Mouse (Mus musculus) liver, postnatal 0 days (tissue): ENCODE results near the gene 4930578G10Rik. TPM values are rescaled to one million over a fixed set of nuclear protein-coding genes. Genes with fewer than 3 reads are reported as not detected.

ENCODE experiments used
- ATAC-seq: fragments of 200-750 bp; cut with Nextera tagmentation; 2 replicates; pipeline ENCODE4 v1.8.0; 2017; ENCODE audit warnings: mild to moderate bottlenecking, moderate library complexity
- DNase-seq: peaks from one replicate; pipeline ENCODE4 v3.0.0-alpha.2; 2016
- H3K27ac ChIP-seq: fragments of 300-500 bp; sonication (generic); 2 replicates; pipeline ENCODE4 v1.5.1; 2014; ENCODE audit warnings: antibody characterized with exemption, moderate library complexity, mild to moderate bottlenecking, low read depth
- H3K27me3 ChIP-seq: fragments of 300-500 bp; sonication (generic); 2 replicates; pipeline ENCODE4 v1.6.1; 2014; ENCODE audit warnings: low read length, control low read depth, mixed read lengths; ENCODE audit not compliant: insufficient read depth
- H3K36me3 ChIP-seq: fragments of 300-500 bp; sonication (generic); replicated peaks from 2 replicates; pipeline ENCODE4 v1.6.1; 2014; ENCODE audit warnings: mild to moderate bottlenecking, control low read depth, low read length, moderate library complexity, mixed read lengths; ENCODE audit not compliant: insufficient read depth
- H3K4me1 ChIP-seq: fragments of 300-500 bp; sonication (generic); 2 replicates; pipeline ENCODE4 v1.6.1; 2014; ENCODE audit warnings: antibody characterized with exemption, mild to moderate bottlenecking, control low read depth; ENCODE audit not compliant: insufficient read depth
- H3K4me2 ChIP-seq: fragments of 300-500 bp; sonication (generic); 2 replicates; pipeline ENCODE4 v1.6.1; 2014; ENCODE audit warnings: low read depth, mild to moderate bottlenecking, low read length, moderate library complexity, mixed read lengths
- H3K4me3 ChIP-seq: fragments of 300-500 bp; sonication (generic); 2 replicates; pipeline ENCODE4 v1.5.1; 2014; ENCODE audit warnings: low read depth, low read length
- H3K9ac ChIP-seq: fragments of 300-500 bp; sonication (generic); replicated peaks from 2 replicates; pipeline ENCODE4 v1.6.1; 2014; ENCODE audit warnings: mild to moderate bottlenecking, moderate library complexity
- H3K9me3 ChIP-seq: fragments of 300-500 bp; sonication (generic); 2 replicates; pipeline ENCODE4 v1.6.1; 2016; ENCODE audit warnings: mild to moderate bottlenecking, control low read depth, low read length, mixed read lengths
- CTCF ChIP-seq: sonication (generic); IDR thresholded peaks from 2 replicates; pipeline ENCODE4 v1.5.1; 2016; ENCODE audit warnings: antibody characterized with exemption, low read depth
- EP300 ChIP-seq: IDR thresholded peaks from 2 replicates; pipeline ENCODE4 v1.6.1; 2016; ENCODE audit warnings: antibody characterized with exemption, low read depth, mild to moderate bottlenecking
- WGBS: fragments of 180-500 bp; shearing (Covaris S2); extraction: QIAGEN DNeasy Blood & Tissue Kit; methylation state at CpG from one replicate; pipeline ENCODE4 v1.1.7; 2014; ENCODE audit not compliant: insufficient replicate concordance; 5-methylcytosine and 5-hydroxymethylcytosine counted together
- polyA plus RNA-seq: library from polyadenylated mRNA; unstranded; fragments of >200 nt; fragmentation: Nextera tagmentation; extraction: Ambion mirVana; gene quantifications from 2 replicates; pipeline ENCODE4 v1.2.1, GENCODE M21; 2015

Gene 4930578G10Rik
- polyA plus RNA-seq, 1 experiment from 2014 or later = not detected

GRCm38 (mm10) chr4:42891176-42891575 lies 155.8 kb downstream of the 4930578G10Rik start:
- no peaks in the 10 kb centered on the region for H3K36me3 ChIP-seq
- no peak overlapping the region for H3K27ac ChIP-seq
- no peaks in the 10 kb centered on the region for H3K27me3 ChIP-seq
- no peak overlapping the region for H3K9ac ChIP-seq
- ATAC-seq (no peak), DNase-seq (no peak)
- H3K9me3 ChIP-seq = no peaks in the 10 kb centered on the region
- no peaks in the 10 kb centered on the region for H3K4me1 ChIP-seq
- no peak for TF ChIP-seq CTCF
- no peak for TF ChIP-seq EP300
- H3K4me2 ChIP-seq = no peak overlapping the region
- no peak overlapping the region for H3K4me3 ChIP-seq
- 65% methylated on average over 7 of the region's 7 CpGs for WGBS

GRCm38 (mm10) chr4:42895118-42895517 lies 159.8 kb downstream of the 4930578G10Rik start:
- H3K9me3 ChIP-seq = no peaks in the 10 kb centered on the region
- DNase-seq = no peak
- no peak overlapping the region for H3K4me3 ChIP-seq
- TF ChIP-seq EP300 = no peak
- TF ChIP-seq CTCF = no peak
- no peak overlapping the region for H3K9ac ChIP-seq
- no peaks in the 10 kb centered on the region for H3K36me3 ChIP-seq
- no peak overlapping the region for H3K4me2 ChIP-seq
- H3K4me1 ChIP-seq = no peaks in the 10 kb centered on the region
- H3K27ac ChIP-seq = no peak overlapping the region
- no peak for ATAC-seq
- H3K27me3 ChIP-seq = no peaks in the 10 kb centered on the region
- 79% methylated on average over 7 of the region's 7 CpGs for WGBS

Other genes with a start within 250 kb of the 4930578G10Rik start
- gene Fam205a2, start 207.4 kb upstream of the 4930578G10Rik start, polyA plus RNA-seq = not detected in 2 replicates
- gene Gm10591, start 123.3 kb upstream of the 4930578G10Rik start, polyA plus RNA-seq = not detected in 2 replicates
- gene Gm2564, start 105.8 kb upstream of the 4930578G10Rik start, polyA plus RNA-seq = not detected in 2 replicates
- not detected in 2 replicates for gene Ccl27b, start 80.3 kb upstream of the 4930578G10Rik start, polyA plus RNA-seq
- not detected in 2 replicates for gene Il11ra2, start 73.7 kb upstream of the 4930578G10Rik start, polyA plus RNA-seq
- gene Ccl19, start 21.0 kb downstream of the 4930578G10Rik start, polyA plus RNA-seq = not detected in 2 replicates
- gene Ccl21a, start 38.4 kb downstream of the 4930578G10Rik start, polyA plus RNA-seq = 0.70 and 1.1 TPM in 2 replicates
- 0.04 TPM in 2 replicates for gene Fam205a1, start 118.3 kb downstream of the 4930578G10Rik start, polyA plus RNA-seq
- 0.05 TPM in 1 of 2 replicates, not detected in the other for gene Gm12394, start 121.2 kb downstream of the 4930578G10Rik start, polyA plus RNA-seq
- 0.22 and 0.39 TPM in 2 replicates for gene Fam205c, start 138.7 kb downstream of the 4930578G10Rik start, polyA plus RNA-seq
- 0.11 and 0.12 TPM in 2 replicates for gene Phf24, start 181.1 kb downstream of the 4930578G10Rik start, polyA plus RNA-seq
- gene Dnajb5, start 214.3 kb downstream of the 4930578G10Rik start, polyA plus RNA-seq = 0.73 and 1.0 TPM in 2 replicates
- gene 1700022I11Rik, start 234.1 kb downstream of the 4930578G10Rik start, polyA plus RNA-seq = 0.17 TPM in 1 of 2 replicates, not detected in the other